Mouse (Mus musculus) liver, embryonic 16.5 days (tissue): ENCODE data around the gene Krt80. TPM values are rescaled to one million over a fixed set of nuclear protein-coding genes. Genes with fewer than 3 reads are reported as not detected.
"Not testable (repeated sequence)": the region's sequence is repeated elsewhere in the genome, so short reads cannot be mapped to it uniquely, and the experiment has no call there.

Experiments used
- ATAC-seq: fragments of 200-750 bp; cut with Nextera tagmentation; 2 replicates; pipeline ENCODE4 v1.8.0; 2017; ENCODE audit warnings: low read depth, mild to moderate bottlenecking, moderate number of reproducible peaks, moderate library complexity
- H3K27ac ChIP-seq: fragments of 300-500 bp; sonication (generic); 2 replicates; pipeline ENCODE4 v1.5.1; 2014; ENCODE audit warnings: mild to moderate bottlenecking, low read length
- H3K27me3 ChIP-seq: fragments of 300-500 bp; sonication (generic); 2 replicates; pipeline ENCODE4 v1.6.1; 2014; ENCODE audit warnings: low read depth, low read length, mixed read lengths; ENCODE audit not compliant: control insufficient read depth, insufficient read depth
- H3K36me3 ChIP-seq: fragments of 300-500 bp; sonication (generic); 2 replicates; pipeline ENCODE4 v1.6.1; 2014; ENCODE audit warnings: mild to moderate bottlenecking; ENCODE audit not compliant: control insufficient read depth, insufficient read depth
- H3K4me1 ChIP-seq: fragments of 300-500 bp; sonication (generic); 2 replicates; pipeline ENCODE4 v1.6.1; 2014; ENCODE audit warnings: low read depth, low read length, mixed read lengths; ENCODE audit not compliant: control insufficient read depth
- H3K4me2 ChIP-seq: fragments of 300-500 bp; sonication (generic); 2 replicates; pipeline ENCODE4 v1.6.1; 2014; ENCODE audit warnings: low read depth, low read length, mixed read lengths
- H3K4me3 ChIP-seq: fragments of 300-500 bp; sonication (generic); 2 replicates; pipeline ENCODE4 v1.5.1; 2014; ENCODE audit warnings: low read depth, mild to moderate bottlenecking, low read length
- H3K9ac ChIP-seq: fragments of 300-500 bp; sonication (generic); 2 replicates; pipeline ENCODE4 v1.6.1; 2014; ENCODE audit warnings: low read depth, low read length
- H3K9me3 ChIP-seq: fragments of 300-500 bp; sonication (generic); replicated peaks from 2 replicates; pipeline ENCODE4 v1.6.1; 2016; ENCODE audit warnings: low read length; ENCODE audit not compliant: control insufficient read depth
- WGBS: fragments of 180-500 bp; shearing (Covaris S2); extraction: QIAGEN DNeasy Blood & Tissue Kit; methylation state at CpG from one replicate; pipeline ENCODE4 v1.1.7; 2014; ENCODE audit not compliant: insufficient replicate concordance; 5-methylcytosine and 5-hydroxymethylcytosine counted together
- polyA plus RNA-seq: library from polyadenylated mRNA; unstranded; fragments of >200 nt; fragmentation: Nextera tagmentation; extraction: Ambion mirVana; gene quantifications from 2 replicates; pipeline ENCODE4 v1.2.1, GENCODE M21; 2015

The Krt80 gene
- polyA plus RNA-seq, 1 experiment from 2014 or later: 0.52 TPM

DNA sequence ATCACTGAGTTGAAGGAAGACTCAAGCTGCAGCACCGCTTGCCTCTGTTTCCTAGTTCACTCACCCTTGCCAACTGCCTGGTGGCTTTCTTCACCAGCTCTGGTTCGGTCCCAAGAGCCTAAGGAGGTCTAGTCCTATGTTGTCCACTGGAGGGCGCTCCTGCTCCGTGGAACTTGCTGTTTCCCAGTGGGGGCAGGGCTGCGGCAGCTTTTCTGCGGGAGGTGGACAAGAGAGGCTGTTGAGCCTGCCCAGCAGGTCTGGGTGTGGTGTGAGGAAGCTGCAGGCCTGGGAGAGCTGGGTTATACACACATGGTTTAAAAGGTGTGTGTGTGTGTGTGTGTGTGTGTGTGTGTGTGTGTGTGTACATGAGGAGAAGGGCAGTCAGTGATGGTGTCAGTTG is 42.7 kb downstream of the Krt80 start:
- H3K27me3 ChIP-seq: no peaks in the 10 kb centered on the region
- H3K4me3 ChIP-seq: no peak overlapping the region
- 1% methylated on average over 6 of the region's 6 CpGs for WGBS
- no peak overlapping the region for H3K27ac ChIP-seq
- H3K4me1 ChIP-seq: no peaks in the 10 kb centered on the region
- no peak overlapping the region for H3K4me2 ChIP-seq
- H3K36me3 ChIP-seq: no peaks in the 10 kb centered on the region
- ATAC-seq: no peak
- H3K9me3 ChIP-seq: 0 out of 2 replicates have a peak, but pooled peaks cover 4% of the 10 kb centered on the region
- H3K9ac ChIP-seq: no peak overlapping the region

DNA sequence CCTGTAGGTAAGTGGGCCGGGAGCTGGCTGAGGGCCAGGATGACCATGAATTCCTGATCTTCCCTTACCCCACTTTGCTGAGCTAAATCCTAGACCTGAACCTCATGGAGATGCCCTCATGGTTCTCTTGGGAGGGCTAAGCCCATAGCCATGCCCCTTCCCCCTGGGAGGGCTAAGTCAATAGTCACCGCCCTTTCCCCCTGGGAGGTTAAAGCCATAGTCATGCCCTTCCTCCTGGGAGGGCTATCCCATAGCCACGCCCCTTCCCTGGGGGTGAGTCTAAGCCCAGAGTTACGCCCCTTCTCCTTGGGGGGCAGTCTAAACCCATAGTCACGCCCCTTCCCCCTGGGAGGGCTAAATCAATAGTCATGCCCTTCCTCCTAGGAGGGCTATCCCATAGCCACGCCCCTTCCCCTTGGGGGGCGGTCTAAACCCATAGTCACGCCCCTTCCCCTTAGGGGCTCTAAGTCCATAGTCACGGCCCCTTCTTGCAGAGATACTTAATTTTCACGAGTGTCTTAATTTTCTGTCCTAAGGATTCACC is 43.9 kb downstream of the Krt80 start:
- 25% methylated on average over 10 of the region's 10 CpGs for WGBS
- ATAC-seq: no peak

DNA sequence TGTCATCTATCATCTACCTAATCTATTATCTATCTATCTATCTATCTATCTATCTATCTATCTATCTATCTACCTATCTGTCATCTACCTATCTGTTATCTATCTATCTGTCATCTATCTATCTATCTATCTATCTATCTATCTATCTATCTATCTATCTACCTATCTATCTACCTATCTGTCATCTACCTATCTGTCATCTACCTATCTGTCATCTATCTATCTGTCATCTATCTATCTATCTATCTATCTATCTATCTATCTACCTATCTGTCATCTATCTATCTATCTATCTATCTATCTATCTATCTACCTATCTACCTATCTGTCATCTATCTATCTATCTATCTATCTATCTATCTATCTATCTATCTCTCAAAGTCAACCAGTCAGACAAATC is 45.6 kb downstream of the Krt80 start:
- not testable (repeated sequence) for H3K27ac ChIP-seq, H3K4me1 ChIP-seq, H3K4me3 ChIP-seq, H3K36me3 ChIP-seq, H3K27me3 ChIP-seq, H3K4me2 ChIP-seq, H3K9ac ChIP-seq, ATAC-seq, H3K9me3 ChIP-seq

More for the DNA sequence above, 43.9 kb downstream of the Krt80 start:
- Histone ChIP-seq H3K4me1 (no peaks in the 10 kb centered on the region), H3K9me3 (0 out of 2 replicates have a peak, but pooled peaks cover 4% of the 10 kb centered on the region), H3K27ac (no peak overlapping the region), H3K27me3 (no peaks in the 10 kb centered on the region), H3K4me3 (no peak overlapping the region), H3K36me3 (no peaks in the 10 kb centered on the region), H3K4me2 (no peak overlapping the region), H3K9ac (no peak overlapping the region)

DNA sequence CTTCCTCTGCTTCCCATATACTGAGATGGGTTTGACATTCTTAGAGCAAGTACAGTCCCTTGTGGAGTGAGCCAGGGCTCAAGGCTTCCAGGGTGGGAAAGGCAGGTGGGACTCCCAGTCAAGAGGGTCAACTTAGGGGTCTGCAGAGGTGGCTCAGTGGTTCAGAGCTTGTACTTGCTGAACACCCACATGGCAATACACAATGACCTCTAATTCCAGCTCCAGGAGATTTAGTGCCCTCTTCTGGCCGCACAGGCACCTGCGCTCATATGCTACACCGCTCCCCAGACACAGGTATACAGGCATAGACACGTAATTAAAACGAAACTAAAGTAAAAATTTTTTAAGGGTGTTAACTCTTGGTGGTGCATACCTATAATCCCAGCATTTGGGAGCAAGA is 46.5 kb downstream of the Krt80 start:
- Histone ChIP-seq H3K9ac (no peak overlapping the region), H3K27ac (no peak overlapping the region), H3K4me2 (no peak overlapping the region), H3K36me3 (no peaks in the 10 kb centered on the region), H3K27me3 (no peaks in the 10 kb centered on the region), H3K4me3 (no peak overlapping the region), H3K4me1 (no peaks in the 10 kb centered on the region; the same call in 1 of the 2 replicates), H3K9me3 (0 out of 2 replicates have a peak, but pooled peaks cover 4% of the 10 kb centered on the region)
- no peak for ATAC-seq
- 83% methylated on average over 5 of the region's 5 CpGs for WGBS

DNA sequence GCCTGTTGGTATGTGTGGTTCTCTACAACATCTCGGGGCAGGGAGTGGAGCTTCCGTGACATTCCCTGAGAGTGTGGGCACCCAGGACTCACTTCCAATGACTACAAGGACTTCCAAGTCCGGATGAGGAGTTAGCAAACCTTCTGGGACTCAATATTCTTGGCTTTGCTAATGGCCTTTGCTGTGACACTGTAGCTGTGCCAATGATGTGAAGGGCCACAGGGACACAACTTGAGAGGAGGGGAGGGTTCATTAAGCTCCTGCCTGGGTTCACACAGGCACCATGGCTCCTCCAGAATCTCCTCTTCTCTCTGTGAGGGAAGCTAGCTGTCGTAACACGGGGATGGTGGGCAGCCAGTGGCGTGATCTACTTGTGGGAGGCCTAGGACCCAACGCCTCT is 47.3 kb downstream of the Krt80 start:
- H3K27me3 ChIP-seq: no peaks in the 10 kb centered on the region
- H3K4me2 ChIP-seq: no peak overlapping the region
- 0 out of 2 replicates have a peak, but pooled peaks cover 4% of the 10 kb centered on the region for H3K9me3 ChIP-seq
- no peak overlapping the region for H3K27ac ChIP-seq
- no peak overlapping the region for H3K4me3 ChIP-seq
- 68% methylated on average over 7 of the region's 7 CpGs for WGBS
- no peaks in the 10 kb centered on the region; the same call in 1 of the 2 replicates for H3K4me1 ChIP-seq
- H3K9ac ChIP-seq: no peak overlapping the region
- H3K36me3 ChIP-seq: no peaks in the 10 kb centered on the region
- ATAC-seq: no peak

DNA sequence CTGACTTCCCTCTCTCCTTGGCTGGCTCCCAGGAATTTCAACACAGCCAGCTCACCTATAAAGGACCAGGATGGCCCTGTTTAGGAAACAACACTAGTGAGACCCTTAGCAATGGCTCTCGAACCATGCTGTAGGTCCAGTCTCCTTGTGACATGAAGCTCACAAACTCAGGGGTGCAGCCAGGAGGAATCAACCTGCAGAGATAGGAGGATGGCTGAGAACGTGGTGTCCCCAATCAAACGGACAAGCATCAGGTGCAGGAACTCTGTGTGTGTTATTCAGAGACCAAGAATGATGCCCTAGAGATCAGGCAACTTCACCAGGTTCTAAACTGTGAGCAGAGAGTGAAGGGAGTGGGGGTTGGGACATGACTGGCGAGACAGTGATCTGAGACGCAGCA is 47.9 kb downstream of the Krt80 start:
- Histone ChIP-seq H3K4me2 (no peak overlapping the region), H3K27ac (no peak overlapping the region), H3K9me3 (0 out of 2 replicates have a peak, but pooled peaks cover 4% of the 10 kb centered on the region), H3K4me3 (no peak overlapping the region), H3K36me3 (no peaks in the 10 kb centered on the region), H3K9ac (no peak overlapping the region), H3K27me3 (no peaks in the 10 kb centered on the region), H3K4me1 (no peaks in the 10 kb centered on the region; the same call in 1 of the 2 replicates)
- no peak for ATAC-seq
- 49% methylated on average over 5 of the region's 5 CpGs for WGBS

DNA sequence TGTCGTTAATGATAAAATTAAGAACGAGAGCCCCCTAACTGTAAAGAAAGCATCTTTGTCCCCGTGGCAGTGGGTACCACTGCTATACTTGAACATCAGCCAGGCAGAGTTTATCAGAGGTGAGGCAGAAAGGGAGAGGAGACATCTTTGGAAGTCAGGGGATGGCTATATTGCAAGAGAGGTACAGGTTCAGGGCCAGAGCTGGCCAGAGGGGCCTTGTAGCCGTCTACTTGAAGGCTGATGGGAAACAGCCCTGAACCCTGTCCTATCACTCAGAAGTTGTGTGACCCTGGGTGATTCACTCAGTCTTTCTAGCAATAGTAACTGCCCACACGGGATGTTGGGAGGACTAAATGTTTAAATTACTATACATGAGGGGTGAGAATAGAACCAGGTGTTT is 48.8 kb downstream of the Krt80 start:
- no peak for ATAC-seq
- H3K36me3 ChIP-seq: no peaks in the 10 kb centered on the region
- 8% methylated on average over 5 of the region's 5 CpGs for WGBS
- no peak overlapping the region for H3K4me3 ChIP-seq
- H3K27ac ChIP-seq: no peak overlapping the region
- 0 out of 2 replicates have a peak, but pooled peaks cover 4% of the 10 kb centered on the region for H3K9me3 ChIP-seq
- H3K4me1 ChIP-seq: no peaks in the 10 kb centered on the region; the same call in 1 of the 2 replicates
- H3K27me3 ChIP-seq: no peaks in the 10 kb centered on the region
- no peak overlapping the region for H3K4me2 ChIP-seq
- no peak overlapping the region for H3K9ac ChIP-seq

DNA sequence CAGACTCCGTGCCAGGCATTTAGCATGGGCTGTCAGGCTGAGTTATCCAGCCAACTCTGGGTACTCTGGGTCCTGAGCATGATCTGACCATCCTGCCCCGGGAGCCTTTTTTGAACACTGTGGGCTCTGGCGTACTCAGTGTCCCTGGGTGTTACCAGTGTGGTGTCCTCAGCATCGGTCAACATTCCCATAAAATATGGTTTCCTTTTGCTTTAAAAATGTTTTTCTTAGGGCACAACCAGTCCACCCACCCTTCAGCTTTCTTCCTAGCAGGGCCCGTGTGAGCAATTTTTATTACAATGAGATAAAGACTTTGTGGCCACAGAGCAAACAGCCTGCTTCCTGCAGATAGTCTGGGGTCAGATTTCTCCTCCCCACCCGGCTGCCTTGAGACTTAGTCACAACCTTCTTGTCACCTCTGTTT is 49.3 kb downstream of the Krt80 start:
- H3K4me2 ChIP-seq: no peak overlapping the region
- H3K27ac ChIP-seq: no peak overlapping the region

DNA sequence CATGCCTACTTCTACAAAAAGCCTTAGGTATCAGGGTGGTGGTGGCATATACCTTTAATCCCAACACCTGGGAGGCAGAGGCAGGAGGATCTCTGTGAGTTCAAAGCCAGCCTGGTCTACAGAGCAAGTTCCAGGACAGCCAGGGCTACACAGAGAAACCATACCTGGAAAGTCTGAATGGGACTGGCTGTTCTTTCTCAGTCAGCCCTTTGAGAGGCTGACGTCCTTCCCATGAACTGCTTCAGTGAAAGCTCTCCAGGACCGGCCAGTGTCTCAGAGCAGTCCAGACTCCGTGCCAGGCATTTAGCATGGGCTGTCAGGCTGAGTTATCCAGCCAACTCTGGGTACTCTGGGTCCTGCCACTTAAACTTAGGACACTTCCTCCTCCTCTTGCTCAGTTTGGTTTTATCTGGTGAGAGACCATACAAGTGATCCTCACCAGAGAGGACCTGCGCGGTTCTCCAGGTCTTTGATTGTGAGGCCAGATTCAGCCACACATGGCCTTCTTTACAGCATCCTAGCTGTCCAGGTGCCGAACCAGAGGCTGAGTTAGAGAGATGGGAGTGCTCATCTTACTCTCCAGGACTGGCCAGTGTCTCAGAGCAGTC is 49.8 kb downstream of the Krt80 start:
- Histone ChIP-seq H3K4me1 (no peaks in the 10 kb centered on the region; the same call in 1 of the 2 replicates), H3K9me3 (0 out of 2 replicates have a peak, but pooled peaks cover 4% of the 10 kb centered on the region), H3K36me3 (no peaks in the 10 kb centered on the region), H3K4me3 (no peak overlapping the region), H3K4me2 (no peak overlapping the region), H3K9ac (no peak overlapping the region), H3K27ac (no peak overlapping the region), H3K27me3 (no peaks in the 10 kb centered on the region)
- 27% methylated on average over 6 of the region's 6 CpGs for WGBS
- no peak for ATAC-seq

More for the DNA sequence above, 49.3 kb downstream of the Krt80 start:
- 9% methylated on average over 6 of the region's 6 CpGs for WGBS
- Histone ChIP-seq H3K36me3 (no peaks in the 10 kb centered on the region), H3K4me3 (no peak overlapping the region), H3K9me3 (0 out of 2 replicates have a peak, but pooled peaks cover 4% of the 10 kb centered on the region), H3K9ac (no peak overlapping the region), H3K4me1 (no peaks in the 10 kb centered on the region; the same call in 1 of the 2 replicates), H3K27me3 (no peaks in the 10 kb centered on the region)
- no peak for ATAC-seq
